Mouse (Mus musculus) embryonic facial prominence, embryonic 11.5 days (tissue): ENCODE data around the gene Pgc. TPM values are rescaled to one million over a fixed set of nuclear protein-coding genes. Genes with fewer than 3 reads are reported as not detected.

ENCODE experiments used
- ATAC-seq: fragments of 200-750 bp; cut with Nextera tagmentation; replicated peaks from 2 replicates; pipeline ENCODE4 v1.8.0; 2017; ENCODE audit warnings: low read depth; ENCODE audit not compliant: insufficient number of reproducible peaks, low FRiP score, low TSS enrichment
- DNase-seq: peaks from one replicate; pipeline ENCODE4 v3.0.0-alpha.2; 2015; ENCODE audit warnings: low spot score
- H3K27ac ChIP-seq: fragments of 300-500 bp; sonication (generic); replicated peaks from 2 replicates; pipeline ENCODE4 v1.5.1; 2014; ENCODE audit warnings: mild to moderate bottlenecking, low read depth, low read length, control low read depth
- H3K27me3 ChIP-seq: fragments of 300-500 bp; sonication (generic); 2 replicates; pipeline ENCODE4 v1.6.1; 2014; ENCODE audit warnings: mild to moderate bottlenecking, low read length, moderate library complexity, mixed read lengths; ENCODE audit not compliant: control insufficient read depth, insufficient read depth
- H3K36me3 ChIP-seq: fragments of 300-500 bp; sonication (generic); replicated peaks from 2 replicates; pipeline ENCODE4 v1.6.1; 2014; ENCODE audit warnings: low read depth, mild to moderate bottlenecking, low read length, moderate library complexity, mixed read lengths; ENCODE audit not compliant: control insufficient read depth, insufficient read depth
- H3K4me1 ChIP-seq: fragments of 300-500 bp; sonication (generic); 2 replicates; pipeline ENCODE4 v1.6.1; 2014; ENCODE audit warnings: low read length, mixed read lengths; ENCODE audit not compliant: control insufficient read depth, insufficient read depth
- H3K4me2 ChIP-seq: fragments of 300-500 bp; sonication (generic); 2 replicates; pipeline ENCODE4 v1.6.1; 2014; ENCODE audit warnings: low read depth, mild to moderate bottlenecking, control low read depth, low read length, moderate library complexity
- H3K4me3 ChIP-seq: fragments of 300-500 bp; sonication (generic); 2 replicates; pipeline ENCODE4 v1.5.1; 2014; ENCODE audit warnings: low read depth, low read length, control low read depth
- H3K9ac ChIP-seq: fragments of 300-500 bp; sonication (generic); replicated peaks from 2 replicates; pipeline ENCODE4 v1.6.1; 2014; ENCODE audit warnings: mild to moderate bottlenecking, control low read depth, low read length
- H3K9me3 ChIP-seq: fragments of 300-500 bp; sonication (generic); replicated peaks from 2 replicates; pipeline ENCODE4 v1.6.1; 2016; ENCODE audit warnings: mild to moderate bottlenecking, low read length, inconsistent platforms, mixed read lengths; ENCODE audit not compliant: control insufficient read depth
- WGBS: fragments of 180-500 bp; shearing (Covaris S2); extraction: QIAGEN DNeasy Blood & Tissue Kit; methylation state at CpG from one replicate; pipeline ENCODE4 v1.1.7; 2014; 5-methylcytosine and 5-hydroxymethylcytosine counted together
- polyA plus RNA-seq: library from polyadenylated mRNA; unstranded; fragments of >200 nt; fragmentation: Nextera tagmentation; extraction: Ambion mirVana; gene quantifications from 2 replicates; pipeline ENCODE4 v1.2.1, GENCODE M21; 2014

Pgc gene
- polyA plus RNA-seq, 1 experiment from 2014 or later: 0.15 TPM

- H3K4me3 ChIP-seq: no peak overlapping the region
- no peak overlapping the region for H3K4me2 ChIP-seq
- no peaks in the 10 kb centered on the region for H3K36me3 ChIP-seq
- no peak overlapping the region for H3K9ac ChIP-seq
- no peaks in the 10 kb centered on the region for H3K4me1 ChIP-seq
- no peak for DNase-seq
- WGBS: 72% methylated on average over 15 of the region's 15 CpGs
- H3K27ac ChIP-seq: no peak overlapping the region
- H3K27me3 ChIP-seq: no peaks in the 10 kb centered on the region
- no peaks in the 10 kb centered on the region for H3K9me3 ChIP-seq
- no peak for ATAC-seq
Measured at GRCm38 (mm10) chr17:47759702-47760410, 33.2 kb downstream of the Pgc start.

GRCm38 (mm10) chr17:47762028-47762427, 35.4 kb downstream of the Pgc start:
- no peaks in the 10 kb centered on the region for H3K27me3 ChIP-seq
- WGBS: 73% methylated on average over 7 of the region's 7 CpGs
- no peaks in the 10 kb centered on the region for H3K36me3 ChIP-seq

GRCm38 (mm10) chr17:47762518-47763340, 36.1 kb downstream of the Pgc start:
- no peaks in the 10 kb centered on the region for H3K27me3 ChIP-seq
- no peak overlapping the region for H3K27ac ChIP-seq
- H3K4me1 ChIP-seq: no peaks in the 10 kb centered on the region
- WGBS: 69% methylated on average over 13 of the region's 13 CpGs
- DNase-seq (no peak), ATAC-seq (no peak)
- H3K9me3 ChIP-seq: no peaks in the 10 kb centered on the region
- H3K4me3 ChIP-seq: no peak overlapping the region
- no peaks in the 10 kb centered on the region for H3K36me3 ChIP-seq
- no peak overlapping the region for H3K4me2 ChIP-seq
- no peak overlapping the region for H3K9ac ChIP-seq

More at GRCm38 (mm10) chr17:47762028-47762427, 35.4 kb downstream of the Pgc start:
- DNase-seq: no peak
- H3K4me3 ChIP-seq: no peak overlapping the region
- no peak for ATAC-seq
- no peaks in the 10 kb centered on the region for H3K9me3 ChIP-seq
- H3K4me2 ChIP-seq: no peak overlapping the region
- H3K27ac ChIP-seq: no peak overlapping the region
- no peak overlapping the region for H3K9ac ChIP-seq
- no peaks in the 10 kb centered on the region for H3K4me1 ChIP-seq

GRCm38 (mm10) chr17:47765986-47766385, 39.3 kb downstream of the Pgc start:
- 76% methylated on average over 4 of the region's 4 CpGs for WGBS

GRCm38 (mm10) chr17:47766407-47767043, 39.9 kb downstream of the Pgc start:
- H3K9me3 ChIP-seq: no peaks in the 10 kb centered on the region
- H3K9ac ChIP-seq: no peak overlapping the region
- 91% methylated on average over 6 of the region's 6 CpGs for WGBS
- H3K4me3 ChIP-seq: no peak overlapping the region
- no peak for ATAC-seq
- no peaks in the 10 kb centered on the region for H3K27me3 ChIP-seq
- no peaks in the 10 kb centered on the region for H3K36me3 ChIP-seq
- no peaks in the 10 kb centered on the region for H3K4me1 ChIP-seq
- no peak overlapping the region for H3K4me2 ChIP-seq
- no peak overlapping the region for H3K27ac ChIP-seq
- no peak for DNase-seq

More at GRCm38 (mm10) chr17:47765986-47766385, 39.3 kb downstream of the Pgc start:
- Histone ChIP-seq H3K4me1 (no peaks in the 10 kb centered on the region), H3K4me2 (no peak overlapping the region), H3K9ac (no peak overlapping the region), H3K9me3 (no peaks in the 10 kb centered on the region), H3K27ac (no peak overlapping the region), H3K36me3 (no peaks in the 10 kb centered on the region), H3K4me3 (no peak overlapping the region), H3K27me3 (no peaks in the 10 kb centered on the region)
- no peak for ATAC-seq
- no peak for DNase-seq

- Histone ChIP-seq H3K9ac (no peak overlapping the region), H3K27me3 (no peaks in the 10 kb centered on the region), H3K4me1 (no peaks in the 10 kb centered on the region), H3K4me2 (no peak overlapping the region), H3K36me3 (no peaks in the 10 kb centered on the region), H3K9me3 (no peaks in the 10 kb centered on the region), H3K4me3 (no peak overlapping the region), H3K27ac (no peak overlapping the region)
- no peak for ATAC-seq
- 79% methylated on average over 2 of the region's 2 CpGs for WGBS
- DNase-seq: no peak
Measured at GRCm38 (mm10) chr17:47767081-47767455, 40.4 kb downstream of the Pgc start.

- H3K9ac ChIP-seq: no peak overlapping the region
- ATAC-seq: no peak
- H3K4me2 ChIP-seq: no peak overlapping the region
- H3K4me1 ChIP-seq: no peaks in the 10 kb centered on the region
- H3K27me3 ChIP-seq: no peaks in the 10 kb centered on the region
- H3K4me3 ChIP-seq: no peak overlapping the region
- H3K27ac ChIP-seq: no peak overlapping the region
- no peaks in the 10 kb centered on the region for H3K36me3 ChIP-seq
- no peaks in the 10 kb centered on the region for H3K9me3 ChIP-seq
- 51% methylated on average over 14 of the region's 17 CpGs for WGBS
- no peak for DNase-seq
Measured at GRCm38 (mm10) chr17:47767456-47768141, 41.0 kb downstream of the Pgc start.
